Mouse (Mus musculus) right cerebral cortex, postnatal 25 days (tissue): ENCODE data around the gene Zbtb40.

Experiments used
- DNase-seq: peaks from one replicate; pipeline ENCODE4 v3.0.0; 2022

The Zbtb40 gene

GRCm38 (mm10) chr4:136969503-136970276, 78.9 kb downstream of the Zbtb40 start:
- no peak for DNase-seq

- no peak for DNase-seq
Measured at GRCm38 (mm10) chr4:136969096-136969495, 79.5 kb downstream of the Zbtb40 start.

GRCm38 (mm10) chr4:136967511-136967910, 81.1 kb downstream of the Zbtb40 start:
- no peak for DNase-seq

DNA sequence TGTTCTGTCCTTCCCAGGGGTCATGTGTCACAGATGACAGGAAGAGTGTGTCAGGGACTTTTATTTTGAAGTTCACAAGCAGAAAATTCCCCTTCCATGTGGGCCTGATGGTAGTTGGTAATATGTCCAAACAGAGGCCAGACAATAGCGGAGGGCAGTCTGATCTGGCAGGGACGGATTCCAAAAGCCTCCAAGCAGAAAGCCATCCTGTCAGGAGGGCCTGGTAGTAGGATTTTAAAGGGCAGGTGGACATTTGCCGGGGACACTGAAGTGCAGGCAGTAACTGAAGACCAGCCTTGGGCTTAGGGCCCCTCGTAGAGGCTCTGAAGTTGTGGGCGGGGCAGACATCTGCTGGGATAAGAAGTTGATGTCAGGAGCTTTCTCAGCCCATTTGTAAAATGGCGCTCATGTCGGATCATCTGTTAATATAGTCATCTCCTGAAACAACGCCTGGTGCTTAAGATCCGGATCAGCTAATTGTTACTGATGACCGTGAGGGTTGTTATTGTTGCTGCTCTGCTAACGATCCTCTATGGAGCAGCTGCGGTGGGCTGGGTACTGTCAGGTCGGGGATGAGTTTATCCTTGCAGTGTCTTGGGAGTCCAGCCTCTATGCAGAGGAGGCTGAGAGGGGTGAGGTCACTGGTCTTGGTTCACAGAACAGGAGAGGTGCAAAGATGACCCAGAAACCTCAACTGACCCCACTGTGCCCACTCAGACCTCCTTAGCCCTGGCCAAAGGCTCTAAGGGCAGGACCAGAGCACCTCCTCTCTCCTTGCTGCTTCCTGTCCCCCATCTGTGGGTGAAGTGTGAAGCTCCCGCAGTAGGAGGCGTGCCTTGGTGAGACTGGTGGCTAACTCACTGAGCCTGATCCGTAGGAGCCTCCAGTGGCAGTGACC, 81.9 kb downstream of the Zbtb40 start:
- no peak for DNase-seq

GRCm38 (mm10) chr4:136964990-136965421, 83.6 kb downstream of the Zbtb40 start:
- DNase-seq: no peak

GRCm38 (mm10) chr4:136962447-136962846, 86.2 kb downstream of the Zbtb40 start:
- no peak for DNase-seq

GRCm38 (mm10) chr4:136961642-136962285, 86.8 kb downstream of the Zbtb40 start:
- no peak for DNase-seq

- DNase-seq: no peak
Measured at GRCm38 (mm10) chr4:136960581-136960980, 88.0 kb downstream of the Zbtb40 start.

DNA sequence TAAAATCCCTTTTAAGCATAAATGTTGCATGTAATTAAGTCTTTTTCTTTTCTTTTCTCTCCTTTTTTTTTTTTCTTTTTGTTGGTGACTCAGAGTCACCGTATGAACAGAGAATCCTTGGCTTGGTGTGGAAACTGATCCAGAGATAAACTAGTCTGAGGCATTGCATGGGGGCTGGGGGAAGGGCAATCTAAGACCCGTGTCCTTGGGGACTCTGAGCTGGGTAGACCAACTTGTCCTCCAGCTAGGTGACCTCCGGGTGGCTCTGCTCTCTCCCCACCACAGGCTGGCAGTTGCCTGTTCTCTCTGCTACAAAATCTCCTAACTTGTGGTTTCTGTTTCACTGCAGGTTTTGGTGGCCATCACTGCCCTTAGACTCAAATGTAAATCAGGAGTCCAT, 88.5 kb downstream of the Zbtb40 start:
- DNase-seq: no peak

DNA sequence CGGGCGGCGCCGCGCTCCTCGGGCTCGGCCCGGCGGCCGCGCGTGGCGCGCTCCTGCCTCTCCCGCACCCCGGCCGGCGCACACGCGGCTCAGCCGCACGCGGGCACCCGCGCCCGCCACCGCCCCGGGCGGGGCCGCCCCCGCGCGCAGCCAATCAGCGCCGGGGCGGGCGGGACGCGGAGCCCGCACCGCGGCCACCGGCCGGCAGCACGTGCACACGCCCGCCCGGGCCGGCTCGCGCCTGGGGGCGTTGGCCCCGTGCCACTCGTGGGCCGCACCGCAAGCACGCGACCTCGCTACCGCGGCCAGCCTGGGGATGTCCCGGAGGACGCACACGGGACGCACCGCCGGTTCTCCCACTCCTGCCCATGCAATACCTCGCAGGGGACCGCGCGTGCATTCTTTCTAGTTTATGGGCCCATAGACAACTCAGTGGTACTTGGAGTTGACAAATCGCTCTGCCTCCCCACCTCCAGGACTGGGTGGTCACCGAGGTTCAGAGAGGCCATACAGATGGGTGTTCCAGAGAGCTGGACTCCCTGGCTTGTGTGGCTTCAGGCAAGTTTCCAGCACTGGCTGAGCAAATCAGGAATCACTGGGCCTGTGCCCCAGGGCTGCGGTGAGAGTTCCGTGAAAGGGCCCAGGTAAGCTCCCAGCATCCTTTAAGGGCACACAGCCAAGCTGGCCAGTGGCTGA, 91.7 kb downstream of the Zbtb40 start, which contains the start of gene Epha8:
Epha8 (minus strand) TSS at position 66 of the 696 bp plus-strand sequence.
- peak; percentile 36 for DNase-seq

DNA sequence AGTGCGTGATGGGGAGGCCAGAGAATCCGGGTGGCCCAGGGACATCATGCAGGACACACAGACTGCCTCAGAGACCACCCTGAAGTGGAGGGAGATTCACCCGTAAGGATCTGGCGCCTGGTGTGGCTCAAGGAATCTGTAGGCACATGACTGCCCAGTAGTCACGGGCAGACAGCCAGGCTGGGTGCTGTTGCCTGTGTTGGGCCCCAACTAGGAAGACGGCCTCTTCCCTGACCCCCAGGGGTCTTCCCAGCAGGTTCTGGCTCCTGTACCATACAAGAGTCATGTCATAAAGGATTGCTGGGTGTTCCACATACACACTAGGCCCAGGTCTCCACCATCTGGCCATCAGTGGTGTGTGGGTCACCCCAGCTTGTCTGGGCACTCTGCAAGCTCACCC, 94.0 kb downstream of the Zbtb40 start:
- no peak for DNase-seq

GRCm38 (mm10) chr4:136949266-136949989, 99.2 kb downstream of the Zbtb40 start:
- no peak for DNase-seq

DNA sequence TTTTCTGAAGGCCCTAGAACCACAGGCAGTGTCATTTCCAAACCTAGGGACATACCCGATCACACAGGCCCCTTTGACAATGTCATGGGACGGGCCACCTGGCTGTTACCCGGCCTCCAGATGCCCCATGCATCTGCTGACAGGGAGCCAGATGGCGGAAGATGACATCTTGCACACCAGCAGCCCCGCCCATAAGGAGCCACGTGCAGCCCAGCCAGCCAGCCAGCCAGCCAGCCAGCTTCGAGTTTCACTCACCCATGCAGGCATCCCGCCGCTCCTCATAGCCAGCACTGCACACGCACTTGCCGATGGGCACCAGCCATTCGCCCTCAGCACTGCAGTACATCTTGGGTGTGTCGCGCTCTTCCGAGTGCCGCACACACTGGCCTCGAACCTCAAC, 103.2 kb downstream of the Zbtb40 start:
- DNase-seq: no peak

GRCm38 (mm10) chr4:136944558-136945350, 103.8 kb downstream of the Zbtb40 start:
- no peak for DNase-seq

DNA sequence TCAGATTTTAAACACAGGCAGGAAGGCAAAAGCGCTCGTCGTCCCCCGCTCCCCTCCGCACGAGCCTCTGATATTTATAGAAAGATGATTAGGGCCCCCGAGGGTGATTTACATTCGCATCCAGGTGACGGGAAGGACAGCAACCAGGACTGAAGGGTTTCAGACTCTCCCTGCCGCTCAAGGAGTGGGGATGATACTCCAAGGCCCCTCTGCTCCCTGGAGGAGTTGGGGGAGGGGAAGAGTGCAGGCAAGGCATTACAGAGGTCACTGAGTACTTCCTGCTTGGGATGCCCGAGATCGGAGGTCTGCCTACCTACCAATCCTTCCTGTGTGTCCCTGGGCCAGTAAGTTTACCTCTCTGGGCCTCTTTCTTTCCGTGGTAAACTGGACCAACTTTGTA, 105.4 kb downstream of the Zbtb40 start:
- DNase-seq: no peak

- DNase-seq: no peak
Measured at GRCm38 (mm10) chr4:136942761-136943160, 105.8 kb downstream of the Zbtb40 start.

GRCm38 (mm10) chr4:136937935-136938334, 110.7 kb downstream of the Zbtb40 start:
- DNase-seq: no peak

- no peak for DNase-seq
Measured at GRCm38 (mm10) chr4:136937344-136937743, 111.3 kb downstream of the Zbtb40 start.

GRCm38 (mm10) chr4:136934746-136935613, 113.6 kb downstream of the Zbtb40 start:
- DNase-seq: no peak

GRCm38 (mm10) chr4:136930474-136930873, 118.1 kb downstream of the Zbtb40 start:
- DNase-seq: no peak
